Mouse (Mus musculus) retina, embryonic 14.5 days (tissue): ENCODE data around the gene Gbgt1.

Source experiments
- DNase-seq: peaks from one replicate; pipeline ENCODE4 v3.0.0-alpha.2; 2015; ENCODE audit warnings: low spot score

The Gbgt1 gene

DNA sequence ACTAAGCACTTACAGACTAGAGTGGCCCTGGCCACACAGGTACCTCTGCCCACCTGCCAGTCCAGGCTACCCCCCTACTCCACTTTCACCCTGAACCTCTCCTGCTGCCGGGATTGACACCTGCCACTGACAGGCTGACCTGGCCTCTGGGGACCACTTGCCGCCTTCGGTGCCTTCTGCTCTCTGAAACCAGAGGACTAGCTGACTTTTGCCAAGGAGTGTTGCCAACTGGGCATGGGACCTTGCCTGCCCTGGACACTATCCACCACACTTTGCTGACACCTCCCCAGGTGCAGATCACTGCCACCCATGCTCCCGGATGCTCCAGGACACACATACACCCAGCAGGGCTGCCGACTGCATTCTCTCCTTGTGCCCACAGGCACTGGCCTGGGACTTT lies 55.6 kb downstream of the Gbgt1 start:
- DNase-seq, result no peak
